Mouse (Mus musculus): ENCODE results near the gene Atp6v1b1.

Atp6v1b1 gene

GRCm38 (mm10) chr6:83717026-83717425 lies 25.8 kb upstream of the Atp6v1b1 start:
- DNase-seq, result no peak

DNA sequence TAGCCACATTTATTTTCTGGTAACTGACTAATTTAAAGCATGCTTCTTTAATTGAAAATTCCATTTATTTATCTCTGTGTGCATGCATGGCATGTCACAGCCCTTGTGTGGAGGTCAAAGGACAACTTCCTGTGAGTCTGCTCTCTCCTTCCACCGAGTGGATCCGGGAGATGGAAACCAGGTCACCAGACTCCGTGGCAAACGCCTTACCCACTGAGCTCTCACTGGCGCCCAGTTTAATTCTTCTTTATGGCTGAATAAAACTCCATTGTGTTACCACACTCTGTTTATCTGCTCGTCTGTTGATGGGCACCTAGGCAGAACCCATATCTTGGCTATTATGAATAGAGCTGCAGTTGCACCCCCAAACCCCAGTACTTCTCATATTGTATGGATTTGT lies 20.3 kb upstream of the Atp6v1b1 start:
- DNase-seq, result no peak

- no peak for DNase-seq
Observed at GRCm38 (mm10) chr6:83727178-83727577, 15.6 kb upstream of the Atp6v1b1 start.

- peak in 1 of 2 experiments; percentile 39 for DNase-seq
Observed at GRCm38 (mm10) chr6:83728488-83728887, 14.3 kb upstream of the Atp6v1b1 start.

GRCm38 (mm10) chr6:83729350-83729970 lies 13.3 kb upstream of the Atp6v1b1 start:
- DNase-seq, result no peak

DNA sequence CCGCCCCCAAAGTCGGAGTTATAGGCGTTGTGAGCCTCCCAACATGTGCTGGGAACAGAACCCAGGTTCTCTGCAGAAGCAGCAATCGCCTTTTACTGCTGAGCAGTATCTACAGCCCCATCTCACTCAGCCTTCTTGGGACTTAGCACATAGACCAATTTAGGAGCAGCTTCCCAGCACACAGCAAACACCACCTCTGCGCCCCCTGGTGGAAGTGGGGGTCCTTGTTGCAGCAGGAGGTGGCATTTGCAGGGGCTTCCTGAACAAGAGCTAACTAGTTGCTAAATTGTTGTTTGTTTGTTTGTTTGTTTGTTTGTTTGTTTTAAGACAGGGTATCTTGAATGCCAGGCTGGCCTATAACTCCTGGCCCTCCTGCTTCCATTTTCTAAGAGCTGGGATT lies 11.7 kb upstream of the Atp6v1b1 start:
- DNase-seq, result peak; percentile 33 to 72

DNA sequence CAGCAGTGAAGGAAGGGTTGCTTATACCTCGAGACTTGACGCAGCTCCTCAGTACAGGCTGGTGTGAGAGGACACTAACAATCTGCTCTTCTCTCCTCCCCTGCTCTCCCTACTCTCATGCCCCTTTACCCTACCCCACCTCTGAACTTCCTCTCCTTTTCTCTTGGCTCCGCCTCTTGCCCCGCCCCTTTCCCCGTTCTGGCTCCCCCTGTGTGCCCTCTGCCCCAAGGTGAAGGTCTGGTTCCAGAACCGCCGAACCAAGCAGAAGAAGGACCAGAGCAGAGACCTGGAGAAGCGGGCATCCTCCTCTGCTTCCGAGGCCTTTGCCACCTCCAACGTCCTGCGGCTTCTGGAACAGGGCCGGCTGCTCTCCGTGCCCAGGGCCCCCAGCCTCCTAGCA lies 5.5 kb upstream of the Atp6v1b1 start:
- no peak for DNase-seq

DNA sequence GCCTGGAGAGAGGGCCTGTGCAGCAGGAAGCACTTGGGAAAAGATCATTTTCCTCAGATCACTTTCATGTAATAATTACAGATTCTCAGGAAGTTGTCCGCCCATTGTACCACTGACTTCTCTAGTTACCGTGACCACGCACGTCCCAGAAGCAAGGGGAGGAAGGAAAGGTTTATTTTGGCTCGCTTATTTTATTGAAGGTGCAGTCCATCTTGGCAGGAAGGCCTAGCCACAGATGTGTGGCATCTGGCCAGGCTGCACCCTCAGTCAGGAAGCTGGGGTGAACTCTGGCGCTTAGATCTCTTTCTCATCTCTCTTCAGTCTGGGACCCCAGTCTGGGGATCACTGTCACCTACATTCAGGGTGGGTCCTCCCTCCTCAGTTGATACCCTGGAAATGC lies 4.2 kb upstream of the Atp6v1b1 start:
- no peak for DNase-seq

GRCm38 (mm10) chr6:83743212-83743611 lies 422 bp downstream of the Atp6v1b1 start:
- DNase-seq, result no peak

- peak; percentile 62 to 82 for DNase-seq
Observed at GRCm38 (mm10) chr6:83744126-83744525, 1.3 kb downstream of the Atp6v1b1 start.

DNA sequence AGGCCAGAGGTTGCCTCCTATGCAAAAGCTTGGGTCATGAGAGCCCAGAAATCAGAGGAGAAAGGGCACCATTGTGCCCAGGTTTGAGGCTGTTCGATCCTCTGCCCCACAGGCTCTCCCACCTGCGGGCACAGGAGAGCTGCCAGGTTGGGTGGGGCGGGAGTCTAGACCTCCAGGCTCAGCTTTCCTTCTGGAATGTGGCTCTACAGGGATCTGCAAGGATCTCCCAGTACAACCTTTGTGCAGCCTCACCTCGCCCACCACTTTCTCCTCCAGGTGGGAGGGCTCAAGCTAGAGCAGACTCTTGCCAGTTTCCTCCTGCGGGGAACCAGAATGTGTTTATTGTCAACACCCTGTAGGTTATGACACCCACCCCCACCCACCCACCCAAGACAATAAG lies 1.8 kb downstream of the Atp6v1b1 start:
- peak in 1 of 2 experiments; percentile 23 for DNase-seq

DNA sequence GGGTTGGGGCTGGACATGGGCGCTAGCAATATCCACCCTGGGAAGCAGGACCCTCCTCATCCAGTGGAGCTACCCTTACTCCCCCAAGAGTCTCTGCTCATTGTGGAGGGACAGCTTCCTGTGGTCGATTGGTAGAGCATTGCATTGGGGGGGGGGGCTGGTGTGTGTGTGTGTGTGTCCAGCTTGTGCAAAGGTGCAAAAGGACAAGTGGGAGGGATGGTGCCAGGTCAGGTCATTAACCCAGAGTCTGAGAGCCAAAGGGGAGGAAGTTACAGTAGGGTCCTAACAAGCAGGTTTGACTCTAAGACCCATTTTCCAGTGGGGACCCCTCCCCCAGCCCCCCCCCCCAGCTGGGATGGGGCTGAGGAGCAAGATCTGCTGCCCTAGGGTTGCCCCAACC lies 2.7 kb downstream of the Atp6v1b1 start:
- DNase-seq, result no peak

- no peak for DNase-seq
Observed at GRCm38 (mm10) chr6:83749286-83749685, 6.5 kb downstream of the Atp6v1b1 start.

GRCm38 (mm10) chr6:83750171-83750684 lies 7.4 kb downstream of the Atp6v1b1 start:
- DNase-seq, result peak in 1 of 2 experiments; percentile 55

DNA sequence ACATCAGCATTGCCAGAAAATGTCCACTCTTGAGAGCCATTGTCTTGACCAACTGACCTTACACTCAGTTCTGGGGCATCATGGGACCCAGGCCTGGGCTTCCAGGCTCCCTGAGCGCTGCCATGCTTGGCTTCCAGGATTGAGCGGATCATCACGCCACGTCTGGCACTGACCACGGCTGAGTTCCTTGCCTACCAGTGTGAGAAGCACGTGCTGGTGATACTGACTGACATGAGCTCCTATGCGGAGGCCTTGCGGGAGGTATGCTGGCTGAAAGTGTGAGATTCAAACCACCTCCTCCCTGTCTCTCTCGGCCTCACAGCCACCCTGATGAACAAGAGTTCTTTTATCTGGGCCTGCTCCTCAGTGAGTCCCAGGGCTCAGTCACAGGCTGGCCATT lies 13.3 kb downstream of the Atp6v1b1 start:
- no peak for DNase-seq

GRCm38 (mm10) chr6:83762344-83762743 lies 19.6 kb downstream of the Atp6v1b1 start, which contains the start of gene Ankrd53:
TSS of gene Ankrd53 (plus strand) at chr6:83762644.
- DNase-seq, result no peak

DNA sequence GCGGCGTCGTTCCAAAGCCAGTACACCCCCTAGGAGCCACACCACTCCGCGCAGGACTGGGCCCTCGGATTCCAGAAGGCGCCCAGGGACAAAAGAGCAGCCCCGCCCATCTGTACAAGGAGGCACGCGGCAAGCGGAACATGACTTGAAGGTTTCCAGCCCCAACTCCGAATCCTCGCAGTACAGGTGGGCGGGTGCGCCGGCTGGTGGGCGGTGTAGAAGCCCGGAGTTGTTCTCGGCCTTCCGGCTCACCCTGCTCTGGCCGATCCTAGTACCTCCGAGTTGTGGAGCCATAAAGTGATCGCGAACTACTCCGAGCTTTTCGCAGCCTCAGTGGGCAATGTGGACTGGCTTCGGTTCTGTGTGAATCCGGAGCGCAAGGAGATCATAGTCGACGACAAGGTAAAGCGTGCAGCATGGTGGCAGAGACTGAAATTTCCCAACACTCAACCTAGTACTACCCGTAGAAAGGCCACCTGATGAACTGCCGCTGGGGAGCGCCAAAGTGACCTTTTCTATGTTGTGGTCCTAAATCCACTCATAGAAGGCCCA lies 20.2 kb downstream of the Atp6v1b1 start:
- DNase-seq, result peak; percentile 27 to 35

DNA sequence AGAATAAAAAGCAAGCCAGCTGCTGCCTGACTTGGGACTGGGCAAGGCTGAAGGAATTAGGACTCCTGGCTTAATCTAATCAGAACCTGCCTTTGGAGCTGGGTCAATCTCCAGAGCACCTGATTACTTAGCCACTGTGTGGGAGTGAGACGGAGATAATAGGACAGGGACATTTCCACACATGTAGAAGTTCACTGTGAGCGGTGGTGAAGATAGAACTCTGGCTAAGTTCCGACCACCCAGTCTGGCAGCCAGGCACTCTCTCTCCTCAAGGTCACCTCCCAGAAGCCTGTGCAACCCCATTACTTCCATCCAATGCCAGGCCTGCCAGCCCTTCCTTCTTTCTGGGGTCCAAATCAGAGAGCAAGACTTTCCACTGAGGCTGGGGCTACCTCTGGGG lies 24.2 kb downstream of the Atp6v1b1 start:
- DNase-seq, result no peak

DNA sequence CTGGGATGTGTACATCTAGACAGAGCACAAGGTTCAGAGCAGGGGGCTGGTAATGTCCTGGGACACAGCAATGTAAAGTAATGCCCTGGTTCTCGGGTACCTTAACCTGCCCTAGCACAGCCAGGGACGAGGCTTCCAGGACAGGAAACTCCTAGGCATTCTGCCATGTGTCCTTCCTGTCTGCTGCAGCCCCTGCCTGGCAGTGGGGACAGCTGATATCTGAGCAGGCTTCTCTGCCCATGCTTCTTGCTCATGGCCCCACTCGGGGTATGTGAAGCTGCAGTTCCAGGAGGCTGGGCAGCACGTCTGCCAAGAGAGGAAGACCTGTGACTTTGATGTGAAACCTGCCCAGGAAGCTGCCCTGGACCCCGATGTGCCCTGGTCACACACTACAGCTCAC lies 25.7 kb downstream of the Atp6v1b1 start:
- DNase-seq, result no peak

- no peak for DNase-seq
Observed at GRCm38 (mm10) chr6:83774126-83774525, 31.3 kb downstream of the Atp6v1b1 start.

DNA sequence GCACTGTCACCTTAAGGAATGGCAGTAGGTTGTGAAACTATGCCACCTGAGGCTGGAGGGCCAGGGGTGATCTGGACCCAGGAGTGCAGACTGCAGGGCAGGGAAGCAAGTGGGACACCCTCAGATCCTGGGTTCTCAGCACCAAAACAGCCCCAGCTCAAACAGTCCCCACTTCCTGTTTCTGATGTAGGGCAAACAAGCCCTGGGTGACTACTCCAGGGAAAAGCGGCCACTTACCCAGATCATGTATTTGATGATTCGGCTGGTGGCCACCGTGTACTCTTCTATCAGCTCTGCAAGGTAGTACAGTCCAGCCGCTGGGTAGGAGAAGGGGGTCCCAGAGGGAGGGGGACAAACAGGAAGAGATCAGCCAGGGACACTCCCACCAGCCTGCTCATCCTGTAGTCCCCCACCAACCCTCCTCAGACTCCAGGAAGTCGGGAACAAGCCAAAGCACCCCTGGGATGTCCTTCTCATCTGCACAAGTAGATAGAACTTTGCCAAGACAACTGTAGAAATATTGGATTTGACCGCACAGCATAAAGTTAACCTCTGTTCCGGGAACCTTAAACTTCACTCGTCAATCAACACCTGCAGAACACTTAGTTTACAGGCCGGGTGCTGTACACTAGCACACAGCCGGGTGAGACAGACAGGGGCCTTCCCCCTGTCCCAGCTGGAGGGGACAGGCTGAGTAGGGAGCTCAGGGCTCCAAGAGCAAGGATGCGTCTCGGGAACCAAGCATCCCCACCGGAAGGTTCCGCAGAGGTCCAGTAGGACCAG lies 32.2 kb downstream of the Atp6v1b1 start:
- no peak for DNase-seq

- DNase-seq, result peak; percentile 88
Observed at GRCm38 (mm10) chr6:83775638-83776293, 33.0 kb downstream of the Atp6v1b1 start, which contains the start of gene Tex261. TSS of gene Tex261 (minus strand) at chr6:83775813.

DNA sequence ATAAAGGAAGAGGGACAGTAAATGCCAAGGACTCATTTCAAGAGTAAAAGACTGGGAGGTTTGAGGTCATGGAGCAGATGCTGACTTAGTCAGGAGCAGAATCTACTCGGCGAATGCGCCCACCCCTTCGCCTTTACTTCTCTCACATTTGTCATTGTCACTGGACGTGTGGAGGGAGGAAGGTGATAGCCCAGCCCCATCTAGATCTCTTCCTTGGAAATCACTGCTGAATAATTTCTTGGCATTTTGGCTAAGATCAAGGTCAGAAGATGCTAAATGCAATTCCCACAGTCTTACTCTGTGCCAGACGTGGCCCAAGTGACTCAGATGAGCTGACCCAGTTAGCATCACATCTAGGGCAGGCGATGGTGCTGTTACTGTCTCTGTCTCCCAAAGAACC lies 35.5 kb downstream of the Atp6v1b1 start:
- no peak for DNase-seq
